Mouse (Mus musculus) heart, postnatal 14 days (tissue): ENCODE results near the gene Lalba. TPM values are rescaled to one million over a fixed set of nuclear protein-coding genes. Genes with fewer than 3 reads are reported as not detected.
"Not testable (repeated sequence)": the region's sequence is repeated elsewhere in the genome, so short reads cannot be mapped to it uniquely, and the experiment has no call there.

Source experiments
- DNase-seq, 2 experiments: peaks; one replicate each; pipeline ENCODE4 v3.0.0; 2021 to 2022
- intact Hi-C: fragments of 180-260 bp; cut with DNase I; formaldehyde crosslinking; loops from one replicate; pipeline ENCODE4 v1.15.1; 2025
- total RNA-seq, 2 experiments: library from RNA; stranded (reverse); gene quantifications; 2 replicates each; pipeline ENCODE4 v1.2.3; 2021

Lalba gene
- total RNA-seq, 2 experiments from 2014 or later: not detected

DNA sequence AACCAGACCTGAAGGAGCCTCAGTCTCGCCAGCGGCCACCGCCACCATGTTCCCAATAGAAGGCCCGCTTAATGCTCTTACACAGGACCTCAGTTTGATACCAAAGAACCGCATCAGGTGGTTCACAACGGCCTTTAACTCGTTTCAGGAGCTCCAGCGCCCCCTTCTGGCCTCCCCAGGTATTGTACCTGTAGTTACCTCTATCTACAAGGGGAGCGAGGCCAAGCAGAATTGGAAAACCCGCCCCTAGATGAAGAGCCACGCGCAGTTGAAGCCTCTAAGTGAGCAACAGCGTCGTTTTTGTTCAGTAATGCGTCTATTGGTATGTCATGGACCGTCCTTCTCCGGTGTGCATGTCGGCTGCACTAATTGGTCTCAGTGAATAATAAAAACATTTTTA, 22.0 kb upstream of the Lalba start:
- intact Hi-C loops: loop anchor here (5.0 kb wide), 1 partner anchor 322 kb away; no protein-coding TSS in a partner anchor
- DNase-seq: peak; percentile 74 to 84

DNA sequence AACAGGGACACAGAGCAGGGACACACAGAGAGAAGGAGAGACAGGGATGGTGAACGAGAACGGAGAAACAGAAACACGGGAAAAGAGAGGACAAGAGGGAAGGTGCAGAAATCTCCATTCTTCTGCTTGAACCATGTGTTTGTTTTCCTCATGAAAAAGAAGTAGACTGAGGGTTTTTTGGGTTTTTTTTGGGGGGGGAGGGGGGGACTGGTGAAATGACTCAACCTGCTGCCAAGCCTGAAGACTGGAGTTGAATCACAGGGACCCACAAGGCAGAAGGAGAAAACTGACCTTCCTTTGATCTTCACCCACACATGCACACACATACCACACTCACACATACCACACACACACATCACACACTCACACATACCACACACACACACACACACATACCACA, 20.8 kb upstream of the Lalba start:
- no peak for DNase-seq
- intact Hi-C loops: loop anchor here (5.0 kb wide), 1 partner anchor 321 kb away; no protein-coding TSS in a partner anchor

DNA sequence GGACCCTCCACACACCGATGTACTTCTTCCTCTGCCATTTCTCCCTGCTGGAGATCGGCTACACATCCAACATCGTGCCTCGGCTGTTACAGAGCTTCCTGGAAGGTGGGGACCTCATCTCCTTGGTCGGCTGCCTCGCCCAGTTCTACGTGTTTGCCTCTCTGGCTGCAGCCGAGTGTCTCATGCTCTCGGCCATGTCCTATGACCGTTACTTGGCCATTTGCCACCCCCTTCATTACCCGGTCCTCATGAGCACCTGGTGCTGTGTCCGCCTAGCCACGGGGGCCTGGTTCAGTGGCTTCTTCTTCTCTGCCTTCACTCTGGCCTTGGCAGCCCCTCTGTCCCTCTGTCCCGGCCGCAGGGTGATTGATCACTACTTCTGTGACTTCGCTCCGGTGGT, 15.1 kb upstream of the Lalba start:
- no peak for DNase-seq
- intact Hi-C loops: no loop called here

DNA sequence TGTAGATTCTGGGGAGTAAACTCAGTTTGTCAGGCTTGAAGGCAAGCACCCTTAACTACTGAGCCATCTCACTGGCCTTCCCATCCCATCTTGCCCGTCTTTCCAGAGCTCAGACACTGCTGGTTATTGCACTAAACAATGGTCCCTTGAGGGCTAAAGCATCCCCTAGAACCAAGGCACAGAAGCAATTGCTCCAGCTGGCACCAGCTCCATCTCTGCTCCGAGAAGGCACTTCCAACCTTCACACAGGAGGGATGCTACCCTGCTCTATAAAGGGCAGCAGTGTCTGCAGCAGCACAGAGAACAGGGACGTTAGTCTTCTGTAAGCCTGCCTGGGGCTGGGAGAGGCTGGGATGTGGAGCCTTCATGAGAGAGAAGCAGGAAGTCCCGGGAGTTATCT, 9.6 kb upstream of the Lalba start, which contains the start of gene Olfr279:
Gene Olfr279, plus strand, starts transcription at position 301 of the 400 bp plus-strand sequence.
- DNase-seq: no peak
- intact Hi-C loops: no loop called here

DNA sequence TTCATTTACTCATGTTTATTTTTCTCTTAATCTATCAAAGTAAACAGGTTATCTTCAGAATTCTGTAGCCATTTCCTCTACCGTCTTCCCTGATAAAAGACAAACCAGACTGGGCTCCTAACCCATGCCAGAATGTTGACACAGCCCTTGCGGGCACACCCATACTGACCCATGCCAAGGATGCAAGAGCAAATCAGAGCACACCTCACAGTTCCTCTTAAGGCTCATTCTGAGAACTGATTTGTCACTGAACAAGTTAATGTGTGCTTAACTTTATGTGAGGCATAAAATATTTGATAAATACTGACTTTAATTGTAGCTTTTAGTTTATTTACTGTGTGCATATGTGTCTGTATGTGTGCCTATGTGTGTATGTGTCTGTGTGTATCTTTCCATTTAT, 8.8 kb upstream of the Lalba start:
- intact Hi-C loops: no loop called here

DNA sequence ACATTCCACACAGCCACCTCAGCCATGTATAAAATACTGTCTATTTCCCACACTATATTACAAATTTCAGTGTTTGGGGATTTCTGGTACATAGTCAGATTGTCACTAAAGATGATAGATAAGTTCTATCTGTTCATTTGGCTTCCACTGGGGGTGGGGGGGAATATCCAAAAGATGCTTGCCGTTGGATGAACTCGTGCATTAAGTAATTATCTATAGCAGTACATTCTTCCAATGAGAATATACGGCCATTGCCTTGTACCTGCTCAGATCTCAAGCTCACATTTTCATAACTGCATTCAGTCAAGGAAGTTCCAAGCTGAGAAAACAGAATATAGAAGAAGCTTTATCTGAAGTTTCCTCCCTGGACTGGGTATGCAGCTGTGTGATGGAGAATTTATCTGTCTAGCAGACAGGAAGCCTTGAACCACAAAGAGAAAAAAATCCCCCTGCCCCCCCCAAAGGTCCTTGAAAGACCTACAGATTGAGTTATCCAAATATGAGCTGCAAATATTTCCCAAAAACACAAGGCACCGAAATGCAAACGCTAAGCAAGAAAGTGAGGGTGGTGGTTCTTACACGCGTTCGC, 4.0 kb upstream of the Lalba start:
- intact Hi-C loops: no loop called here
- DNase-seq: no peak

More for the DNA sequence above, 8.8 kb upstream of the Lalba start:
- DNase-seq: no peak

DNA sequence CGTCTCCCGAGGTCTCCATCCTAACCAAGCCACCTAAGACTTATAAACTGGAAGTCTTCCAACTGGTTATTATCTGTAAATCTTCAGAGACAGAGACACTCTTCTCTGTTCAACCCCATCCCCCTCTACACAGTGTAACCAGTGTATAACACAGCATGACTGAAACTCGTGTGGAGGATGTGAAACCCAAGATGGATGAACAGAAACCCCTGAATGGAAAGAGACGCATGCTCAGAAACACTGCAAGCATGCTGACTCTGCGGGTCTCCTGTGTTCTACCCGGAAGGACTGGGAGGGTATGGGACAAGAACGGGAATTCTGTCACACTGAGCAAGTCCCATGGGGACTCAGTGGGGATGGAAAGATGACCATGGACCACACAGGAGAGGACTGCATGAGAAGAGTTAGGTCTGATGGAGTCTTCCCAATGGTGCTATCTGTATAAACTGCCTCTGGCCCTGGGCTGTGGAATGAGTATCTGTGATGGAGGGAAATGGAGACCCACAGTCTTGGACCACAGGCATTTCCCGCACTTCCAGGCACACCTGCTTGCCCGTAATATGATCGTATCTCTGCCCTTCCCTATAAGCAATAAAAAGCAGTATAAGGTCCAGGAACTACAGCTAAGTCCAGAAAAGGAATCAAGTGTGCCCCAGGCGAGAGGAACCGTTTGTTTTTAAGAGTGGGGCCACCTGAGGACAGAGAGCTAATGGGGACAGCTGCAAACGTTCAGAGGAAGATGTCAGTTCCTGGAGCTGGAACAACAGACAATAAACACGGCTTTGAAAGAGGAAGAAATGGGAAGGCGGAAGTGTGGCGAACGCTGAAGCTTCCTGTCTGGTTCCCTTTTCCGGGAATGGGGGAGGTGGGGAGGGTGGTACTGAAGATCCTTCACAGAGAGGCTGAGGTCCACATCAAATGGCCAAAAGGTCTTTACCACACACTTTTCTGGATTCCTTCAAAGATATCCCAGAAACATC, 1.7 kb upstream of the Lalba start:
- DNase-seq: peak; percentile 50 to 55
- intact Hi-C loops: no loop called here

DNA sequence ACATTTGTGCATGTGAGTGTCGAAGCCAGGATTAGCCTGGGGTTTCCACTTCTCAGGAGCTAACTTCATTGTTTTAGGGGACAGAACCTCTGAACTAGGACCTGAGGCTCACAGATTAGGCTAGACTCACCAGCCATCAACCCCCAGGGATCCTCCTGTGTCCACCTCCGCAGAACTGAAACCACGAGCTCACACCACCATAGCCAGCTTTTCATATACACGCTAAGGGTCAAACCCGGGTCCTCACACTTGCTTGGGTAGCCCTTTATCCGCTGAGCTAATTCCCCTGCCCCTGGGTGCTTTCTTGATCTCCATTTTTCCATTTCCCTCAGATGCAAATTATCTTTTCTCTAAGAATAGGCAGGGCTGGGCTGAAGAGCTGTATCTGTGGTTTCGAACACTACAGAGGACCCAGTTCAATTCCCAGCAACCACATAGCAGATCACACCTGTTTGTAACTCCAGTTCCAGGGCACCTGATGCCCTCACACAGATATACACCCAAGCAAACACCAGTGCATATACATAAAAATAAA, 2.9 kb downstream of the Lalba start:
- intact Hi-C loops: loop anchor here (10.0 kb wide), 1 partner anchor 295 kb away; no protein-coding TSS in a partner anchor

DNA sequence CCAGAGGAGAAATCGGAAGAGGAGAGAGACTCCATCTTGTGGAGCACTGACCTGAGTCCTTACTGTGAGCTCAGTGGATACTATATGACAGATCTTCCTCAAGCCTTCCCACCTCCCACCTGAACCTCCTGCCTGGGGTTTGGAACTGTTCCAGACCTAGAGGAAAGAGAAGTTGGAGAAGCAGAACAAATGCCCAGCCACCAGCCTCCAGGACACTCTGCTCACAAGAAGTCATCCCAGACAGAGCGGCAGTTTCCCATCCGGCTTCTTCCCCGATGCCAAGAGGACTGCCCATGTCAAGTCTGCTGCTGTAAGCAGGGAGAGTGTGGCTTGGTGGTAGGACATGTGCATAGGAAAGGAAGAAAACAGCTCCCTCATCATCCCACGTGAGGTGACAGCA, 6.2 kb downstream of the Lalba start:
- no peak for DNase-seq
- intact Hi-C loops: loop anchor here (10.0 kb wide), 1 partner anchor 291 kb away; no protein-coding TSS in a partner anchor

More for the DNA sequence above, 2.9 kb downstream of the Lalba start:
- DNase-seq: no peak

DNA sequence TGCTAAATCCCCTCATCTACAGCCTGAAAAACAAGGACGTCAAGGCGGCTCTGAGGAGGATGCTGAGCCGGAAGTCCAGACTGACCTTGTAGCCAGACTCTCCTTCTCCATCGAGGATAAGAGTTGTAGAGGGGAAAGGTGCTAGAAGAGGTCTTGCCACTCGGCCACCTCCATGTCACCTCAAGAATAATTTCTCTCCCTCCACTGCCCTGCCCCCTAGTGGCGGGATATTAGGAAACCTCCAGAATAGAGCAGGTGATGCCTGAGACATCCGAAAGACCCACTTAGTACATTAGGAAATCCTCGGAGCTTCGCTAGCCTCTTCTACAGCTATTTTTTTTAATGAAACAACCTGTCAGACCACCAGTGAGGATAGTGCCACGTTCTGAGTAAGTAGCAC, 7.1 kb downstream of the Lalba start:
- peak; percentile 46 to 72 for DNase-seq
- intact Hi-C loops: loop anchor here (2.0 to 10.0 kb wide), 2 partner anchors 85 to 291 kb away; no protein-coding TSS in a partner anchor

DNA sequence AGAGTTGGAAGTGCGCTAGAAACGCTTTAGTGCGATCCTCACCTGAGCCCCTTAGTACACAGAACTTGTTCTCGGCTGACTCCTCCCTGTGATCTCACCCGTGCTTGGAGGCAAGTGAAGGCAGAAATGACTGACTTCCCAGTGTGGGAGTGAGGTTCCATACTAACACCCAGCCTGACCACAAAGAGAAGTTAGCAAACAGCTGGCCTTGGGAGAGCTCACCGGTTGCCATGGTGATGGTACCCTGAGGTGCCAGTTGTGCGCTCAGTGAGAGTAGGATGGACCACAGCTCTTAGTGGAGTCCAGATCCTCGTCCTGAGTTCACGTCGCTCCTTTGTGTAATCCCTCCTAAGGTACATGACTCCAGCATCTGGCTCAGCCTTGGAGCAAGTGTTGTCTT, 7.6 kb downstream of the Lalba start:
- intact Hi-C loops: loop anchor here (2.0 to 10.0 kb wide), 2 partner anchors 84 to 290 kb away; no protein-coding TSS in a partner anchor

DNA sequence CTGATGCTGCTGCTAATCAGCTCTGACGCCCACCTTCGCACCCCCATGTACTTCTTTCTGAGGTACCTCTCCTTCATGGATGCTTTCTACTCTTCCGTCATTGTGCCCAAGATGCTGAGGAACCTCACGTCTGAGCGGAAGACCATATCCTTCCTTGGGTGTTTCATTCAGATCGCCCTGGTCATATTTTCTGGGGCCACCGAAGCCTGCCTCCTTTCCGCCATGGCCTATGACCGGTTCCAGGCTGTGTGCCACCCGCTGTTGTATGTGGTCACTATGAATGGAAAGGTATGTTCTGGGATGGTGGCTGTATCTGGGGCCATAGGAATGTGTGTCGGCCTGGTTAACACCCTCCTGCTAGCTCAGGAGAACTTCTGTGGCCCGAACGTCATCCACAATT, 11.0 kb downstream of the Lalba start:
- no peak for DNase-seq
- intact Hi-C loops: loop anchor here (10.0 kb wide), 1 partner anchor 287 kb away; no protein-coding TSS in a partner anchor

More for the DNA sequence above, 7.6 kb downstream of the Lalba start:
- DNase-seq: no peak

DNA sequence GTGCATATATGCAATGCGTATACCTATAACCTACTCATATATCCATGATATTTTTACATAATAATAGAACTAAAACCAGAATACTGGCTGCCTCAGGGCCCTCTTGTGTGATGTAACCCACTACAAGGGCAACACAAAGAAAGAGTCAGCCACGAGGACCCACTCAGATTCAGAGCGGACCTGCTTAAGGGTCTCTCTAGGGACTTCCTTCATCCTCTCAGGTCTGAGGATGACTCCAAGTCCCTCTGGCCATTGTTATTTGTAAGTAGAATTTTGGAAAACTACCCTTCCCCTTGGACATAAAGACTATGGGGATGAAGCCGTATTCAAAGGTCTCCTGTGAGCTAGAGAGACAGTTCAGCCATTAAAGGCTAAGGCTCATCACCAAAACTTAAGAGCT, 12.9 kb downstream of the Lalba start, which contains the start of gene OR5BS1P:
Gene OR5BS1P, plus strand, starts transcription at position 301 of the 400 bp plus-strand sequence.
- DNase-seq: no peak
- intact Hi-C loops: no loop called here

DNA sequence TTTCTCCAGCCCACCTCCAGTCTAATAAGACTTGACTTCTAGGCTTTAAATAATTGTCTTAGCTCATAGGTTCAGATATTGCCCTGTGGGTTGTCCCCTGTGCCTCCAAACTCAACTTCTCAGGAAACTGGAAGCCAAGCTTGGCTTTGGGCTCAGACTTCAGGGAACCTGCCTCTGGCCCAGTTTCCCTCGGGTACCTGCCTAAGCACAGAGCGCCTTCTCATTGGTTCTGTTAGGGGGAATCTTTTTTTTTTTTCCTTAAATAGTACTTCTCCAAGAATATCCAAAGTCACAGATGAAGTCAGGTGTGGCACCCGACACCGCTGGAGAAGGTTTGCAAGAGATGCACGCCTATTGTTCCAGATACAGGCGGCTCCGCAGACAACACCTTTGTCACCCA, 30.2 kb downstream of the Lalba start, which contains the start of gene Olfr281:
Gene Olfr281, plus strand, starts transcription at position 301 of the 400 bp plus-strand sequence.
- intact Hi-C loops: no loop called here
- no peak for DNase-seq

DNA sequence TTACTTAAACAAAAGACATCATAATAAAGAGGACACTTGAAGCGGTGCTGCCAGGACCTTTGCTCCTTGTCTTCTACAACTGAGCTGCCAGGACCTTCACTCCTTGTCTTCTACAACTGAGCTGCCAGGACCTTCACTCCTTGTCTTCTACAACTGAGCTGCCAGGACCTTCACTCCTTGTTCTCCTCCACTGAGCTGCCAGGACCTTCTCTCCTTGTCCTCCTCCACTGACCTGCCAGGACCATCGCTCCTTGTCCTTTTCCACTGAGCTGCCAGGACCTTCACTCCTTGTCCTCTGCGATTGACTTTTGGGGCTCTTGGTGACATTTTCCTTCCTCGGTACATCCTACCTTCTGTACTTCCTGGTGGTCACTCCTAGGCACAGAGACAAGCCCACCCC, 34.0 kb downstream of the Lalba start:
- intact Hi-C loops: no loop called here

DNA sequence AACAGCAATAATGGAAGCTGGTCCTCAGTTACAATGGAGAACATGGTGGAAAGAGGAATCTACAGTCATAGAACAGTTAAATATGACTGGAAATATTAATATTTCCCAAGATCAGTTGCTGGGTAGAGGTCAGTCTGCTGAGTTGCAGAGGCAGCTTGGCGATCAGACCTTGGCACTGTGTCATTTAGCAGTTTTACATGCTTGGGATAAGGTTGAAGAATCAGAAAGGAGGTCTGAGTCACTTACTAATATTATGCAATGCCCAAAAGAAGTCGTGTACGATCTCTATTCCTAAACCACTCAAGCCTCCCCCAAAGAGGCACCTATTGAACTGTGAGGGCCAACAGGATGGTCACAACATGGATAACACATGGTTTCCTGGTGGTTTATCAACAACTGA, 38.0 kb downstream of the Lalba start:
- DNase-seq: no peak
- intact Hi-C loops: no loop called here

More for the DNA sequence above, 34.0 kb downstream of the Lalba start:
- DNase-seq: no peak

DNA sequence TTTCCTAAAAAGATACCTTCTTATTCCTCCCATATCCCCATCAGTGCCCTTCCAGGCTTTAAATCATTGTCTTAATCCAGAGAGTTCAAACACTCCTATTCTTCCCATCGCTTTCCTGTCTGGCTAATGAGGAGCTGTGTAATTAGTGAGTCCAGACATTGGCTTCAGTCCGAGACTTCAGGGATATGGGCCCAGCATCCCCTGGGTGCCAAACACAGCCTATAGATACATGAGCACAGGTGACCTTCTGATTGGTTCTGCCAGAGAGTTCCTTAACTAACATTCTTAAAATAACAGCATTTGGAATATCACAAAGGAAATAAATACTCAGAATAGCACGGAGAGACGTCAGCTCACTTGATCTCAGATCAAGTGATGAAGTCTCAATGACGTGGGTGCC, 51.6 kb downstream of the Lalba start, which contains the start of gene Olfr282:
Gene Olfr282, plus strand, starts transcription at position 301 of the 400 bp plus-strand sequence.
- DNase-seq: not testable (repeated sequence)

More for the DNA sequence above, 51.6 kb downstream of the Lalba start, which contains the start of gene Olfr282:
- intact Hi-C loops: not testable (repeated sequence)
